Mouse (Mus musculus) ES-E14 (cell line): ENCODE measurements at regions not wholly inside any gene's neighbourhood (a gene's known extent, or its start where the extent isn't known, plus 50 kb on each side); places are given as distances from the start of the nearest gene placed in this dataset.

ENCODE experiments used
- DNase-seq: peaks from one replicate; pipeline ENCODE4 v3.0.0-alpha.2; 2013; ENCODE audit warnings: low read depth, low spot score
- H3K27ac ChIP-seq: 2 replicates; pipeline ENCODE4 v1.5.1; 2012; ENCODE audit warnings: low read depth, mild to moderate bottlenecking, low read length, moderate library complexity, mixed read lengths; ENCODE audit not compliant: poor library complexity, insufficient read depth, severe bottlenecking
- H3K36me3 ChIP-seq: 2 replicates; pipeline ENCODE4 v1.6.1; 2012; ENCODE audit warnings: mild to moderate bottlenecking, low read length, moderate library complexity, mixed read lengths; ENCODE audit not compliant: control insufficient read depth, poor library complexity, insufficient read depth, severe bottlenecking
- H3K4me1 ChIP-seq, 2 experiments: fragments of 150-350 bp in 1 of 2; sonication (generic) in 1 of 2; 2 replicates each; pipeline ENCODE4 v1.6.1; 2012; ENCODE audit warnings: low read length in 2 of 2, mild to moderate bottlenecking in 1 of 2, mixed read lengths in 1 of 2; ENCODE audit not compliant: control insufficient read depth in 2 of 2, insufficient read depth in 2 of 2, poor library complexity in 1 of 2
- H3K4me3 ChIP-seq, 2 experiments: fragments of 150-350 bp in 1 of 2; sonication (generic) in 1 of 2; 2 replicates each; pipeline ENCODE4 v1.5.1; 2012; ENCODE audit warnings: low read length in 2 of 2, low read depth in 1 of 2, mild to moderate bottlenecking in 1 of 2, mixed read lengths in 1 of 2; ENCODE audit not compliant: insufficient read depth in 1 of 2, poor library complexity in 1 of 2, severe bottlenecking in 1 of 2
- H3K9ac ChIP-seq: 2 replicates; pipeline ENCODE4 v1.6.1; 2012; ENCODE audit warnings: low read depth, mild to moderate bottlenecking, low read length, mixed read lengths; ENCODE audit not compliant: poor library complexity, insufficient read depth, severe bottlenecking
- H3K9me3 ChIP-seq: fragments of 150-350 bp; sonication (generic); 2 replicates; pipeline ENCODE4 v1.6.1; 2012; ENCODE audit warnings: low read depth, mild to moderate bottlenecking, low read length; ENCODE audit not compliant: control insufficient read depth, insufficient read depth
- CHD2 ChIP-seq: IDR thresholded peaks from 2 replicates; pipeline ENCODE4 v1.6.1; 2014; ENCODE audit warnings: mild to moderate bottlenecking, low read depth, low read length, inconsistent platforms
- HCFC1 ChIP-seq: IDR thresholded peaks from 2 replicates; pipeline ENCODE4 v1.6.1; 2012; ENCODE audit warnings: low read length, inconsistent platforms, borderline replicate concordance; ENCODE audit not compliant: insufficient read depth
- MAFK ChIP-seq: IDR thresholded peaks from 2 replicates; pipeline ENCODE4 v1.6.1; 2014; ENCODE audit warnings: mild to moderate bottlenecking, low read depth, low read length, inconsistent platforms; ENCODE audit not compliant: insufficient read depth
- ZC3H11A ChIP-seq: IDR thresholded peaks from 2 replicates; pipeline ENCODE4 v1.6.1; 2012; ENCODE audit warnings: low read depth, mild to moderate bottlenecking, inconsistent platforms, low read length, borderline replicate concordance
- ZNF384 ChIP-seq: IDR thresholded peaks from 2 replicates; pipeline ENCODE4 v1.6.1; 2012; ENCODE audit warnings: low read depth, low read length, inconsistent platforms
- in situ Hi-C, 2 experiments: fragments of 600-800 bp; cut with MboI; formaldehyde crosslinking; loops; one replicate each; pipeline ENCODE4 v1.15.1; 2025; ENCODE audit warnings: low sequenced_read_pairs in 2 of 2, inconsistent platforms in 1 of 2; ENCODE audit not compliant: unreplicated experiment in 2 of 2

DNA sequence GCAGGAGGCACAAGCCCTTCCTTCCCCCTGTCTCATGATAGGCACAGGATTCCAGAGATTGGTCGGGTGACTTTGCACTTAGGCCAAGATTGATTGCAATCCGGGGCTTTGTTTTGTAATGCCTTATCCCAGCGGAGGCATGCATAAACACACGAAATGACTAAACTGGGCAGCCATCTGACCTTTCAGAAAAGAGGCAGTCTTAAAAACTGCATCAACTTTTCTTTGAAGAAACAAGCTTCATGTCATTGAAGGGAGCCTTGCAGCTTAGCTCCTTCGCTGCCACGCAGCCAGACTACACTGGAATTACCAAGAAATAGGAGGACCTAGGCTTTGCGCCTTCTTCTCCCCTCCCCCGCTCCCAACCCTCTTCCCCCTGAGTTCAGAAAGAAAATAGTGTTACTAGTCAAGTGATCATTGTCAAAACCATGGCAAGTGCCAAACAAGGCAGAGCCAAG lies 67.7 kb upstream of the BC052040 start:
- Histone ChIP-seq H3K4me1 (0 out of 4 replicates have a peak, but pooled peaks cover 0 to 2% of the 10 kb centered on the region in 2 experiments), H3K4me3 (no peak overlapping the region), H3K27ac (no peak overlapping the region)

DNA sequence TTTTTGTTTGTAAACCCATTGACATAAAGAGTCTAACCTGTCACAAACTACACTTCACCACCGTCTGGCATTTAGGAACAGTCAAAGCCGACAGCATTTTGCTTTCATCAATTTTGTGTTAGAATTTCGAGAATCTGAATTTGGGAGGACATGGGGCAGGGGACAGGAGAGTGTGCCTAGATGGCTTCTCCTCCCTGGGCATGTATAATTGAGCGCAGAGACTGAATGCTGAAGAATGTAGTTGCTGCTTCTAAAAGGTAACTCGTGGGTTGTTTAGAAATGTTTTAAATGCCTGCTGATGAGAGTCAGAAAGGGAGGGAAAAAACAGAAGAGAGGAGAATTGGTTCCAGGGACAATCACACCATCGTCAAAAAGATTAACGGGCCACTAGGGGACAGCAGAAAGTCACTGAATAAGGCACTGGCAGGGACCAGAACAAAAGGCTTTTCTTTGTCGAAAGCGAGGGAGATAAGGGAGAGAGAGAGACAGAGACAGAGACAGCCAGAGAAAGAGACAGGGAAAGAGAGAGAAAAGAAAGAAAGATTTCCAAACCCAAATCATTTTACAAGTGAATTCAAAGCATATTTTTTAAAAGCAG lies 66.6 kb upstream of the BC052040 start:
- in situ Hi-C loops: no loop called here
- TF ChIP-seq CHD2 (no peak), ZC3H11A (peak; percentile 59; the same call in 1 of the 2 replicates), HCFC1 (no peak), ZNF384 (no peak)
- DNase-seq: no peak
- no peak overlapping the region for H3K27ac ChIP-seq
- H3K9ac ChIP-seq: no peak overlapping the region
- no peak overlapping the region for H3K4me3 ChIP-seq
- no peaks in the 10 kb centered on the region for H3K36me3 ChIP-seq
- 0 out of 4 replicates have a peak, but pooled peaks cover 0 to 2% of the 10 kb centered on the region in 2 experiments for H3K4me1 ChIP-seq
- no peaks in the 10 kb centered on the region for H3K9me3 ChIP-seq

More for the DNA sequence above, 67.7 kb upstream of the BC052040 start:
- Histone ChIP-seq H3K9me3 (no peaks in the 10 kb centered on the region), H3K9ac (no peak overlapping the region), H3K36me3 (no peaks in the 10 kb centered on the region)
- no peak for DNase-seq
- in situ Hi-C loops: no loop called here
- TF ChIP-seq HCFC1 (no peak), CHD2 (no peak), MAFK (no peak), ZNF384 (no peak), ZC3H11A (no peak)

DNA sequence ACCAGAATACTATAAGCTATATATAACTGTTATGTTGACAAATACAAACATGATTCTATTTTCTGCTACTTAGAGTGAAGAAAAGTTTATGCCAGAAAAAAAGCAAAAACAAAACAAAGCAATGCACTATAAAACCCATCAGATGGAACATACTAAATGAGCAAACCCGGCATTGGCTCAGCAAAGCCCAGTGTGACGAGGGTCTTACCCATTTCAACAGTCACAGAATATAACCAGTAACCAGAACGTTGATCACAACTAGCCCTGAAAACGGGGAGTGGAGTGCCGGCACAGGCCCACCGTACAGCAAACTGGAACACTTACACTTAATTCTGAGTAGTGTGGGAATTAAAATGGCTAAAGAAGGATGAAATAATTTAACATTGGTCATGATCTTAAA lies 66.0 kb upstream of the BC052040 start:
- Histone ChIP-seq H3K27ac (no peak overlapping the region), H3K36me3 (no peaks in the 10 kb centered on the region), H3K9me3 (no peaks in the 10 kb centered on the region), H3K4me3 (no peak overlapping the region), H3K4me1 (0 out of 4 replicates have a peak, but pooled peaks cover 0 to 2% of the 10 kb centered on the region in 2 experiments), H3K9ac (no peak overlapping the region)
- no peak for DNase-seq
- in situ Hi-C loops: no loop called here
- TF ChIP-seq ZC3H11A (no peak), ZNF384 (no peak), HCFC1 (no peak), MAFK (no peak), CHD2 (no peak)

DNA sequence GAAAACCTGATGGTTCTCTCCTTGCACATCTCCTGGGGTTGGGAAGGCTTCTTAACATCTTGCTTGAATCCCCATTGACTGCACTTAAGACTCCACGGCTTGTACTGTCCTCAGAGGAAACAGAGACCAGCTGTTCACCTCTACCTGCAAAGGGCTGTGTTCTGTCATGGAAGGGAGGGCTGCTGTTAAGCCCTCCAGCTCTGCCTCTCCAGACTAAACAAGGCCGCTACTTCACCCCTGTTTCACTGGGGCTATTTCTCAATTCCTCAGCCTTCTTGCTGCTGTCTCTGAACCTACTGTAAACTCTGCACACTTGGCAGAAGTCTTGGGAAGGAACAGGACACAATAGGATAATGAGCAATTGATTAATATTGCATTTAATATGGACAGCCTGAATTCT lies 64.7 kb upstream of the BC052040 start:
- H3K36me3 ChIP-seq: no peaks in the 10 kb centered on the region
- H3K9ac ChIP-seq: no peak overlapping the region
- no peak overlapping the region for H3K4me3 ChIP-seq
- no peaks in the 10 kb centered on the region for H3K9me3 ChIP-seq
- H3K4me1 ChIP-seq: 0 out of 4 replicates have a peak, but pooled peaks cover 0 to 2% of the 10 kb centered on the region in 2 experiments
- in situ Hi-C loops: no loop called here
- DNase-seq: no peak
- H3K27ac ChIP-seq: no peak overlapping the region
- TF ChIP-seq ZNF384: no peak
- TF ChIP-seq HCFC1: no peak
- TF ChIP-seq MAFK: no peak
- TF ChIP-seq CHD2: no peak
- no peak for TF ChIP-seq ZC3H11A

DNA sequence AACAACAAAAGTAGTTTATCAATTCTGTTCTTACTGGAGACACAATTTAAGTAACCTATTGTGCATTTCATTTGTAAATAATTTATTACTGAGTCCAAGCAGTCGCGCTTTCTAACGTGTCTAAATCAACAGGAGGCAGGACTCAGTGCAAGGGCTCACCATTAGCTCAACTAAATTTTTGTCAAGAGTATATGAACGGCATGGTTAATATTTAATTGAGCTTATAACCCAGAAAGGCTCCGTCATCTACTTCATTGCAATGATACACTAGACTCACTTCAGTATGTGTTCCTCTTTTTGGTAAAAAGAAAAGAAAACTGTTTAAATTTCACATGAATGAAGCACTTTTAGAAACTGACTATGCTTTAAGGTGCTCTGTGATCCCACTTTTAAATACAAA lies 61.5 kb upstream of the BC052040 start:
- H3K27ac ChIP-seq: no peak overlapping the region
- no peaks in the 10 kb centered on the region for H3K36me3 ChIP-seq
- H3K4me1 ChIP-seq: no peaks in the 10 kb centered on the region
- no peak for DNase-seq
- TF ChIP-seq HCFC1 (no peak), ZNF384 (no peak), ZC3H11A (no peak), CHD2 (no peak), MAFK (no peak)
- in situ Hi-C loops: no loop called here
- no peak overlapping the region for H3K9ac ChIP-seq
- H3K9me3 ChIP-seq: no peaks in the 10 kb centered on the region
- no peak overlapping the region for H3K4me3 ChIP-seq
